Mouse (Mus musculus): ENCODE results near the gene Ap5b1. TPM values are rescaled to one million over a fixed set of nuclear protein-coding genes. Genes with fewer than 3 reads are reported as not detected.

The Ap5b1 gene
- total RNA-seq, 1 experiment, result 6.4 TPM

DNA sequence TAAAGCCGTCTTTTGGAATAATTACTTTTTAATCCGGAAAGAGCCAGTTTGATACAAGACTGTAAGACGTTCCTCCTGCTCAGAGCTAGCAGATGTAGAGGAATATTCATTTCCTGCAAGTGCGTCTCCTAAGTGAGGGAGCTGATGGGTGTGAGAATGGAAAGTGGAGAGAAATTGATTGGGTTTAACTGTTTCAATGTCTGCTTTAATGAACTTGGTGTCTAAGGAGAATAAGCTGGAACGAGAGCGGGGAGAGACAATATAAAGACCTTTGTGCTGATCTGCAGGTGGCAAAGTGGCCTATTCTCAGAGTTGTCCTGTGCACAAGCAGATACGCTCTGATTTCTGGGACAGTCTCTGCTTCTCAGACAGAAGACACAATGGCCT lies 37.7 kb upstream of the Ap5b1 start:
- in situ Hi-C loops (cut with MboI; ENCODE audit: low sequenced_read_pairs in 2 of 2, unreplicated experiment in 2 of 2), result no loop called here
- Histone ChIP-seq H3K9ac (ENCODE audit: insufficient read depth, low read depth, low read length, poor library complexity, severe bottlenecking) (no peak overlapping the region), H3K36me3 (ENCODE audit: control insufficient read depth, insufficient read depth, low read length, poor library complexity, severe bottlenecking) (no peaks in the 10 kb centered on the region), H3K4me1 (ENCODE audit: control insufficient read depth in 2 of 2, insufficient read depth in 2 of 2, low read length in 2 of 2, poor library complexity in 1 of 2) (peaks cover 0 to 6% of the 10 kb centered on the region in 2 experiments; a peak in 1 of 4 replicates), H3K27ac (ENCODE audit: insufficient read depth, low read depth, low read length, poor library complexity, severe bottlenecking) (no peak overlapping the region), H3K9me3 (ENCODE audit: control insufficient read depth, insufficient read depth, low read depth, low read length) (no peaks in the 10 kb centered on the region), H3K4me3 (ENCODE audit: insufficient read depth in 1 of 2, low read depth in 1 of 2, low read length in 2 of 2, poor library complexity in 1 of 2, severe bottlenecking in 1 of 2) (no peak overlapping the region)
- TF ChIP-seq CHD2 (IDR thresholded peaks at IDR 0.05; ENCODE audit: low read depth, low read length), result no peak
- TF ChIP-seq HCFC1 (IDR thresholded peaks at IDR 0.05; ENCODE audit: borderline replicate concordance, insufficient read depth, low read length), result no peak
- no peak for TF ChIP-seq ZC3H11A (IDR thresholded peaks at IDR 0.05; ENCODE audit: borderline replicate concordance, low read depth, low read length)
- TF ChIP-seq MAFK (IDR thresholded peaks at IDR 0.05; ENCODE audit: insufficient read depth, low read depth, low read length), result no peak
- TF ChIP-seq ZNF384 (IDR thresholded peaks at IDR 0.05; ENCODE audit: low read depth, low read length), result no peak
- no peak for DNase-seq (ENCODE audit: low read depth, low spot score)

DNA sequence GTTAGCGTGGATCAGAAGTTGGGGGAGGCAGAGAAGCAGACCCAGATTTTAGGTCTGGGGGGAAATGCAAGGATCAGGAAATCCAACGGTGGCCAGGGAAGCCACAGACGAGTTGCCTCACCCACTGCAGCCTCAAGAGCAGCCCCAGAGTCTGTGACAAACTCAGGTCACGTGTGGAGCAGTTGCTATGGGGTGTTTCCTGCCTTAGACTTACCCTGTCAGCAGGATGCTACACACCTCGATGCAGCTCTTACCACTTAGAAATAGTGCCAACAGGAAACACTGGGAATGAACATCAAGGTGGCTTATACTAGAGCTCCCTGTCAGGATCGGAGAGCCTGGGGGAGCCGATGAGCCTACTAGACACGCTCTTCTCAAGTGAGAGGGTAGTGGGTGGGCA lies 35.3 kb upstream of the Ap5b1 start:
- TF ChIP-seq CHD2 (IDR thresholded peaks at IDR 0.05; ENCODE audit: low read depth, low read length) (no peak), ZNF384 (IDR thresholded peaks at IDR 0.05; ENCODE audit: low read depth, low read length) (no peak), ZC3H11A (IDR thresholded peaks at IDR 0.05; ENCODE audit: borderline replicate concordance, low read depth, low read length) (no peak), HCFC1 (IDR thresholded peaks at IDR 0.05; ENCODE audit: borderline replicate concordance, insufficient read depth, low read length) (no peak), MAFK (IDR thresholded peaks at IDR 0.05; ENCODE audit: insufficient read depth, low read depth, low read length) (no peak)
- no peak overlapping the region for H3K4me3 ChIP-seq (ENCODE audit: insufficient read depth in 1 of 2, low read depth in 1 of 2, low read length in 2 of 2, poor library complexity in 1 of 2, severe bottlenecking in 1 of 2)
- in situ Hi-C loops (cut with MboI; ENCODE audit: low sequenced_read_pairs in 2 of 2, unreplicated experiment in 2 of 2), result no loop called here

DNA sequence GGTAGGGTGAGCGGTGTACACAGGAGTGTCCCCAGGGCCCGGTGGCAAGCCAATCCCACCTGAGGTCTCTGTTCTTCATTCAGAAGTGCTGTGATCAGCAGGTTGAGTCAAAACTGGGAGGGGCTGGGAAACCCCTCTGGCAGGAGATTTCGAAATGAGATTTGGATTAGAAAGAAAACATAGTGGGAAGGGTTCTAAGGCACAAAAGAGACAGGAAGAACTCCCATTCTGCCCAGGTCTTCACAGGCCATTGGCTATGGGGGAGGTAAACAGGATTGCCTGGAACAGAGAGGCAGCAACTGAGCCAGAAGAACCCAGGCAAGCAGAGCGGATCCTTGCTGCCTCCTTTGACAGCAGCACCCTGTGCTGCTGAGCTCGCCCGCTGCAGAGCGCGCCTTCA lies 29.0 kb upstream of the Ap5b1 start:
- no peak overlapping the region for H3K27ac ChIP-seq (ENCODE audit: insufficient read depth, low read depth, low read length, poor library complexity, severe bottlenecking)
- TF ChIP-seq MAFK (IDR thresholded peaks at IDR 0.05; ENCODE audit: insufficient read depth, low read depth, low read length) (peak; percentile 35; the same call in 1 of the 2 replicates), ZC3H11A (IDR thresholded peaks at IDR 0.05; ENCODE audit: borderline replicate concordance, low read depth, low read length) (no peak)
- H3K9ac ChIP-seq (ENCODE audit: insufficient read depth, low read depth, low read length, poor library complexity, severe bottlenecking), result no peak overlapping the region
- H3K4me3 ChIP-seq (ENCODE audit: insufficient read depth in 1 of 2, low read depth in 1 of 2, low read length in 2 of 2, poor library complexity in 1 of 2, severe bottlenecking in 1 of 2), result no peak overlapping the region
- in situ Hi-C loops (cut with MboI; ENCODE audit: low sequenced_read_pairs in 2 of 2, unreplicated experiment in 2 of 2), result no loop called here
- H3K9me3 ChIP-seq (ENCODE audit: control insufficient read depth, insufficient read depth, low read depth, low read length), result no peaks in the 10 kb centered on the region
- no peaks in the 10 kb centered on the region for H3K36me3 ChIP-seq (ENCODE audit: control insufficient read depth, insufficient read depth, low read length, poor library complexity, severe bottlenecking)
- peaks cover 0 to 9% of the 10 kb centered on the region in 2 experiments; a peak in 2 of 4 replicates for H3K4me1 ChIP-seq (ENCODE audit: control insufficient read depth in 2 of 2, insufficient read depth in 2 of 2, low read length in 2 of 2, poor library complexity in 1 of 2)
- no peak for DNase-seq (ENCODE audit: low read depth, low spot score)

More for the DNA sequence above, 35.3 kb upstream of the Ap5b1 start:
- H3K4me1 ChIP-seq (ENCODE audit: control insufficient read depth in 2 of 2, insufficient read depth in 2 of 2, low read length in 2 of 2, poor library complexity in 1 of 2), result peaks cover 0 to 2% of the 10 kb centered on the region in 2 experiments; a peak in 1 of 4 replicates
- no peak for DNase-seq (ENCODE audit: low read depth, low spot score)
- H3K9me3 ChIP-seq (ENCODE audit: control insufficient read depth, insufficient read depth, low read depth, low read length), result no peaks in the 10 kb centered on the region
- no peak overlapping the region for H3K27ac ChIP-seq (ENCODE audit: insufficient read depth, low read depth, low read length, poor library complexity, severe bottlenecking)
- no peak overlapping the region for H3K9ac ChIP-seq (ENCODE audit: insufficient read depth, low read depth, low read length, poor library complexity, severe bottlenecking)
- no peaks in the 10 kb centered on the region for H3K36me3 ChIP-seq (ENCODE audit: control insufficient read depth, insufficient read depth, low read length, poor library complexity, severe bottlenecking)

- H3K4me1 ChIP-seq (ENCODE audit: control insufficient read depth in 2 of 2, insufficient read depth in 2 of 2, low read length in 2 of 2, poor library complexity in 1 of 2), result peaks cover 0 to 11% of the 10 kb centered on the region in 2 experiments; a peak in 2 of 4 replicates
- TF ChIP-seq MAFK (IDR thresholded peaks at IDR 0.05; ENCODE audit: insufficient read depth, low read depth, low read length) (no peak), ZNF384 (IDR thresholded peaks at IDR 0.05; ENCODE audit: low read depth, low read length) (no peak), CHD2 (IDR thresholded peaks at IDR 0.05; ENCODE audit: low read depth, low read length) (no peak), ZC3H11A (IDR thresholded peaks at IDR 0.05; ENCODE audit: borderline replicate concordance, low read depth, low read length) (no peak), HCFC1 (IDR thresholded peaks at IDR 0.05; ENCODE audit: borderline replicate concordance, insufficient read depth, low read length) (no peak)
- no peak for DNase-seq (ENCODE audit: low read depth, low spot score)
- no peak overlapping the region for H3K4me3 ChIP-seq (ENCODE audit: insufficient read depth in 1 of 2, low read depth in 1 of 2, low read length in 2 of 2, poor library complexity in 1 of 2, severe bottlenecking in 1 of 2)
- no peaks in the 10 kb centered on the region for H3K9me3 ChIP-seq (ENCODE audit: control insufficient read depth, insufficient read depth, low read depth, low read length)
- H3K9ac ChIP-seq (ENCODE audit: insufficient read depth, low read depth, low read length, poor library complexity, severe bottlenecking), result no peak overlapping the region
- H3K27ac ChIP-seq (ENCODE audit: insufficient read depth, low read depth, low read length, poor library complexity, severe bottlenecking), result no peak overlapping the region
- H3K36me3 ChIP-seq (ENCODE audit: control insufficient read depth, insufficient read depth, low read length, poor library complexity, severe bottlenecking), result no peaks in the 10 kb centered on the region
- in situ Hi-C loops (cut with MboI; ENCODE audit: low sequenced_read_pairs in 2 of 2, unreplicated experiment in 2 of 2), result no loop called here
Measured at GRCm38 (mm10) chr19:5543362-5543761, 24.5 kb upstream of the Ap5b1 start.

DNA sequence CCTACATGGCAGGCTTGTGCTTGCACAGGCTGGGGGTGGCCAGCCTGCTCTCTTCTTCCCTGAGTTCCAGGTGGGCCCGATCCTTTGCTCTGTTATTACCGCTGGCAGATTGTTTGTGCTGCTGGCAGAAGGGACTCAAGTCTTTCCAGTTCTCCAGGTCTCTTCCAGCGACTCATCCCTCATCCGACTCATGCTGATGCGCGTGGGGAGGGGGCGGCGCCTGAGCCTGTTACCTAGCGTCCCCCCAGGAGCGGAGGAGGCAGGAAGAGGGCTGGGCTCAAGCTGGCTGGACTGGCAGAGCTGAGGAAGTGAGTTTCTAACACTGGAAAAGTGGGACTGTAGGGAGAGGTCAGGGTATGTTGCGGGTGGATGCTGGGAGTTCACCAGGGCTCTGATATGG lies 23.8 kb upstream of the Ap5b1 start:
- H3K9ac ChIP-seq (ENCODE audit: insufficient read depth, low read depth, low read length, poor library complexity, severe bottlenecking), result no peak overlapping the region
- in situ Hi-C loops (cut with MboI; ENCODE audit: low sequenced_read_pairs in 2 of 2, unreplicated experiment in 2 of 2), result no loop called here
- H3K4me1 ChIP-seq (ENCODE audit: control insufficient read depth in 2 of 2, insufficient read depth in 2 of 2, low read length in 2 of 2, poor library complexity in 1 of 2), result peaks cover 0 to 8% of the 10 kb centered on the region in 2 experiments; a peak in 1 of 4 replicates

More for the DNA sequence above, 23.8 kb upstream of the Ap5b1 start:
- no peaks in the 10 kb centered on the region for H3K36me3 ChIP-seq (ENCODE audit: control insufficient read depth, insufficient read depth, low read length, poor library complexity, severe bottlenecking)
- no peak for DNase-seq (ENCODE audit: low read depth, low spot score)
- TF ChIP-seq HCFC1 (IDR thresholded peaks at IDR 0.05; ENCODE audit: borderline replicate concordance, insufficient read depth, low read length) (no peak), ZC3H11A (IDR thresholded peaks at IDR 0.05; ENCODE audit: borderline replicate concordance, low read depth, low read length) (no peak), MAFK (IDR thresholded peaks at IDR 0.05; ENCODE audit: insufficient read depth, low read depth, low read length) (no peak), CHD2 (IDR thresholded peaks at IDR 0.05; ENCODE audit: low read depth, low read length) (no peak), ZNF384 (IDR thresholded peaks at IDR 0.05; ENCODE audit: low read depth, low read length) (no peak)
- peak overlapping the region in 1 of 2 experiments; percentile 37; a peak in 1 of 4 replicates for H3K4me3 ChIP-seq (ENCODE audit: insufficient read depth in 1 of 2, low read depth in 1 of 2, low read length in 2 of 2, poor library complexity in 1 of 2, severe bottlenecking in 1 of 2)
- H3K9me3 ChIP-seq (ENCODE audit: control insufficient read depth, insufficient read depth, low read depth, low read length), result no peaks in the 10 kb centered on the region
- H3K27ac ChIP-seq (ENCODE audit: insufficient read depth, low read depth, low read length, poor library complexity, severe bottlenecking), result no peak overlapping the region

Data from ES-E14 (cell line).